Mouse (Mus musculus) forebrain, postnatal 0 days (tissue): ENCODE measurements around the gene Map2k5. TPM values are rescaled to one million over a fixed set of nuclear protein-coding genes. Genes with fewer than 3 reads are reported as not detected.

Source experiments
- ATAC-seq: fragments of 200-750 bp; cut with Nextera tagmentation; 2 replicates; pipeline ENCODE4 v1.8.0; 2017; ENCODE audit warnings: mild to moderate bottlenecking, moderate library complexity
- DNase-seq: peaks from one replicate; pipeline ENCODE4 v3.0.0-alpha.2; 2015
- H3K27ac ChIP-seq: fragments of 300-500 bp; sonication (generic); 2 replicates; pipeline ENCODE4 v1.5.1; 2014; ENCODE audit warnings: low read depth, mild to moderate bottlenecking, antibody characterized with exemption, low read length, moderate library complexity, mixed read lengths
- H3K27me3 ChIP-seq: fragments of 300-500 bp; sonication (generic); 2 replicates; pipeline ENCODE4 v1.6.1; 2014; ENCODE audit warnings: mild to moderate bottlenecking, low read length, mixed read lengths; ENCODE audit not compliant: insufficient read depth
- H3K36me3 ChIP-seq: fragments of 300-500 bp; sonication (generic); 2 replicates; pipeline ENCODE4 v1.6.1; 2014; ENCODE audit warnings: mild to moderate bottlenecking, moderate library complexity; ENCODE audit not compliant: insufficient read depth
- H3K4me1 ChIP-seq: fragments of 300-500 bp; sonication (generic); 2 replicates; pipeline ENCODE4 v1.6.1; 2014; ENCODE audit warnings: antibody characterized with exemption; ENCODE audit not compliant: insufficient read depth
- H3K4me2 ChIP-seq: fragments of 300-500 bp; sonication (generic); 2 replicates; pipeline ENCODE4 v1.6.1; 2014; ENCODE audit warnings: low read depth, mild to moderate bottlenecking, moderate library complexity
- H3K4me3 ChIP-seq: fragments of 300-500 bp; sonication (generic); 2 replicates; pipeline ENCODE4 v1.5.1; 2014; ENCODE audit warnings: low read depth, low read length, mixed read lengths
- H3K9ac ChIP-seq: fragments of 300-500 bp; sonication (generic); 2 replicates; pipeline ENCODE4 v1.6.1; 2014; ENCODE audit warnings: mild to moderate bottlenecking
- H3K9me3 ChIP-seq: fragments of 300-500 bp; sonication (generic); 2 replicates; pipeline ENCODE4 v1.6.1; 2016; ENCODE audit warnings: low read length
- CTCF ChIP-seq: sonication (generic); IDR thresholded peaks from 2 replicates; pipeline ENCODE4 v1.5.1; 2016; ENCODE audit warnings: antibody characterized with exemption, control low read depth, low read depth
- WGBS: fragments of 180-500 bp; shearing (Covaris S2); extraction: QIAGEN DNeasy Blood & Tissue Kit; methylation state at CpG from one replicate; pipeline ENCODE4 v1.1.7; 2014; 5-methylcytosine and 5-hydroxymethylcytosine counted together
- polyA plus RNA-seq: library from polyadenylated mRNA; unstranded; fragments of >200 nt; fragmentation: Nextera tagmentation; extraction: Ambion mirVana; gene quantifications from 2 replicates; pipeline ENCODE4 v1.2.1, GENCODE M21; 2015
- total RNA-seq: library from RNA; depleted of rRNA; stranded (reverse); fragments of >200 nt; gene quantifications from 2 replicates; pipeline ENCODE4 v1.2.3, GENCODE M21; 2014

Gene Map2k5
- total and polyA plus RNA-seq, 2 experiments from 2014 or later, result 21.1 to 37.7 TPM

DNA sequence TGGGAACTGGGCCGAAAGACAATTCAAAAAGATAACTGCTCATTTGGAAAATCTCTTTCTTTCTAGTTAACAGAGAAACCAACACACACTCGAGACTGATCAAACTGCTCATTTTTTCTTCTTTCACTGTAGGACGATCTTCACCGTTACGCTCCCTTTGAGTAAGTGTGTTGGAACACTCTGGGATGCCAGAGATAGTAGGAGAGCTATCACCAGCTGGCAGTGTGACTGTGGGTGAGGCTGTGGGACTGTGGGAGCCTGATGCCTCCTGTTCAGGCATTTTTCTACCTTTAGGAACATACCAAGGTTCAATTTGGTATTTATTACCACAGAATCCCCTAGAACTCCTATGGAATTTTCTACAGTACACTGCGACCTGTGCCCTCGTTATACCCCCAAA is 17.9 kb upstream of the Map2k5 start:
- TF ChIP-seq CTCF, result no peak
- Histone ChIP-seq H3K4me1 (peaks cover 8% of the 10 kb centered on the region; the same call in 1 of the 2 replicates), H3K36me3 (no peaks in the 10 kb centered on the region), H3K27ac (no peak overlapping the region), H3K9ac (no peak overlapping the region), H3K27me3 (no peaks in the 10 kb centered on the region), H3K4me2 (no peak overlapping the region), H3K4me3 (no peak overlapping the region), H3K9me3 (no peaks in the 10 kb centered on the region)
- ATAC-seq, result no peak
- DNase-seq, result no peak
- 74% methylated on average over 7 of the region's 7 CpGs for WGBS

DNA sequence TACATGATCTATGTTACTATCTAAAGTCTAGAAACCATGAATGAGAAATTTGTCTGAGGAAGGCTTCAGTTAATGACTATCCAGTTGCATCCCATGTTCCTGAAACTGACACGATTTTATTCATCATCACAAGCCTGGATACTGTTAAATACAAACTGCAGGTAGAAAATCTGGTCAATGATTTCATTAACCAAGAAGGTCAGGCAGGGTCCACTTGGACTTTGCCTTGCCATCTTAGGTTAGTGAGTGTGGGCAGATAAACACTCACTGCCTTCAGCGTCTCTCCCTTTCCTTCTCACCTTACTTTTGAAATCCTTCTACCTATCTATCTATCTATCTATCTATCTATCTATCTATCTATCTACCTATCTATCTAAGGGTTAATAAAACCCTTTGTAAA is 13.6 kb upstream of the Map2k5 start:
- H3K36me3 ChIP-seq, result no peaks in the 10 kb centered on the region
- 82% methylated on average over 2 of the region's 2 CpGs for WGBS

DNA sequence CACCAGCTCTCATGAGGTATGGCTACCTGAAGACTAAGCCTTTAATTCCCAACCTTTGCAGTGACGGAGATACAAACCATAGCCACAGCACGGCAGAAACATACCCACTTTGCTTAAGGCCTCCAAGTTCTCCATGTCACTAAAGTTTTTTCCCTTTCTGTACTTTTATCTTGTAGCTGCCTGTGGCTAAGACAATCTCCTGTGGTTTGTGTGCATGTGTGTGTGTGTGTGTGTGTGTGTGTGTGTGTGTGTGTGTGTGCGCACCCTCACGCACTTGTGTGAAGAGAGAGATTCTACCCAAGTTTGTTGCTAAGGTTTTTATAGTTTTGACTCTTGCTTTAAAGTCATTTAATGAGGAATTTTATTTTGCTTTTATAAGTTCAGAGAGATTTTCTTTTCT is 5.1 kb upstream of the Map2k5 start:
- H3K9me3 ChIP-seq, result no peaks in the 10 kb centered on the region
- H3K4me2 ChIP-seq, result no peak overlapping the region
- H3K27ac ChIP-seq, result no peak overlapping the region
- WGBS, result 95% methylated on average over 4 of the region's 4 CpGs
- no peaks in the 10 kb centered on the region for H3K36me3 ChIP-seq
- ATAC-seq, result no peak
- no peaks in the 10 kb centered on the region for H3K27me3 ChIP-seq
- no peak for DNase-seq
- no peak overlapping the region for H3K4me3 ChIP-seq
- no peak for TF ChIP-seq CTCF
- H3K4me1 ChIP-seq, result 0 out of 2 replicates have a peak, but pooled peaks cover 6% of the 10 kb centered on the region
- H3K9ac ChIP-seq, result no peak overlapping the region

More for the DNA sequence above, 13.6 kb upstream of the Map2k5 start:
- H3K4me3 ChIP-seq, result no peak overlapping the region
- H3K9me3 ChIP-seq, result no peaks in the 10 kb centered on the region
- ATAC-seq (no peak), DNase-seq (no peak)
- no peaks in the 10 kb centered on the region for H3K27me3 ChIP-seq
- no peak for TF ChIP-seq CTCF
- H3K9ac ChIP-seq, result no peak overlapping the region
- H3K4me2 ChIP-seq, result no peak overlapping the region
- H3K27ac ChIP-seq, result no peak overlapping the region
- H3K4me1 ChIP-seq, result no peaks in the 10 kb centered on the region

DNA sequence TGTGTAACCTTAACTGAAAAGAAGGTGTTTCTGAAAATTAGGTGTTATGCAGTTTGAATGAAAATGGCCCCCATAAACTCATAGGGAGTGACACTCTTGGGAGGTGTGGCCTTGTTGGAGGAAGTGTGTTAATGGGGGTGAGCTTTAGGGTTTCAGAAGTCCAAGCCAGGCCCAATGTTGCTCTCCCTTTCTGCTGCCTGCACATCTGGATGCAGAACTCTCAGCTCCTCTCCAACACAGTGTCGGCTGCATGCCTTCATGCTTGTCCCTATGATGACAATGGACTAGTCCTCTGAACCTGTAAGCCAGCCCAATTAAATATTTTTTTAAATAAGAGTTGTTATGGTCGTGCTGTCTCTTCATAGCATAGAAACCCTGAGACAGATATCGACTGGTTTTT is 2.6 kb upstream of the Map2k5 start:
- no peak for ATAC-seq
- H3K4me2 ChIP-seq, result no peak overlapping the region
- 83% methylated on average over 3 of the region's 3 CpGs for WGBS
- no peak overlapping the region for H3K9ac ChIP-seq
- H3K27me3 ChIP-seq, result no peaks in the 10 kb centered on the region
- H3K36me3 ChIP-seq, result no peaks in the 10 kb centered on the region
- H3K9me3 ChIP-seq, result no peaks in the 10 kb centered on the region
- no peak for DNase-seq
- no peak for TF ChIP-seq CTCF
- no peak overlapping the region for H3K27ac ChIP-seq
- H3K4me3 ChIP-seq, result no peak overlapping the region
- peaks cover 19% of the 10 kb centered on the region for H3K4me1 ChIP-seq

DNA sequence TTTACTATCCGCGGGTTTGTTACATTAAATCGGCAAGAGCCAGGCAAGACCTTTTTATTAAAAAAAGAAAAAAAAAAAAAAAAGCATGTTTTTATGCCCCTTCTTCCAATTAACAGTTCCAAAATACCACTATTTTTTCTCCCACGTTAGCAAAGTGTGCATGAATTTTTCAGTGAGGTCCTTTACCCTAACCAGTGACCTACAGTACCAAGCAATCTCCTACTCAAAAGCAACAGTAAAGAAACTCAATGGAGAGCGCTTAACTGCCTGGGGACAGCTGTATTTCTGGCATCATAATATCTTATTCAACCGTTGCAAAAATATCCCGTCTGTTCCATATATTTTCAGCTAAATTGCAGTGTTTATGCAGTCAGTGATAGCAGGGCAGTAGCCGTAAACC is 472 bp upstream of the Map2k5 start:
- no peaks in the 10 kb centered on the region for H3K27me3 ChIP-seq
- WGBS, result 13% methylated on average over 8 of the region's 8 CpGs
- no peaks in the 10 kb centered on the region for H3K36me3 ChIP-seq

DNA sequence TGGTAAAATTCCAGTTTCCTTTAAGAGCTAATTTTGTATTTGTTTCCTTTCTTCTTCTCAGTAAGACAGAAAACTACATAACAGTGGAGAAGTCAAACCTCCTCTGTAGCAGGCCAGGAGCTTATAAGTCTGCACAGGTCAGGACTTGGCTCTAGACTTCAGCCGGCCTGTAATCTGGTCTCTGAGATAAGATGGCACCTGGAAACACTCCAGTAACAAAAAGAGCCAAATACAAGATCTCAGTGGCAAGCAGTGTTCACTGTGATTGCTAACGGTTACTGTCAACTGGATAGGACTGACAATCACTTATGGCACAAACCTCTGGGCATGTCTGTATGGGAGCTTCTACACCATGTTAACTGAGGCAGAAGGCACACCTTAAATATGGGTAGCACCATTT is 4.4 kb downstream of the Map2k5 start:
- no peak for TF ChIP-seq CTCF
- no peak overlapping the region for H3K4me2 ChIP-seq
- no peak overlapping the region for H3K27ac ChIP-seq
- DNase-seq (no peak), ATAC-seq (no peak)
- H3K4me1 ChIP-seq, result peaks cover 15% of the 10 kb centered on the region
- 80% methylated on average over 2 of the region's 2 CpGs for WGBS
- no peak overlapping the region for H3K9ac ChIP-seq
- no peak overlapping the region for H3K4me3 ChIP-seq
- H3K36me3 ChIP-seq, result no peaks in the 10 kb centered on the region
- no peaks in the 10 kb centered on the region for H3K9me3 ChIP-seq
- H3K27me3 ChIP-seq, result no peaks in the 10 kb centered on the region

More for the DNA sequence above, 472 bp upstream of the Map2k5 start:
- Histone ChIP-seq H3K27ac (no peak overlapping the region), H3K9me3 (no peaks in the 10 kb centered on the region), H3K4me1 (peaks cover 19% of the 10 kb centered on the region), H3K9ac (peak overlapping the region; percentile 95), H3K4me3 (peak overlapping the region; percentile 89), H3K4me2 (peak overlapping the region; percentile 93)
- ATAC-seq (no peak), DNase-seq (no peak)
- no peak for TF ChIP-seq CTCF

DNA sequence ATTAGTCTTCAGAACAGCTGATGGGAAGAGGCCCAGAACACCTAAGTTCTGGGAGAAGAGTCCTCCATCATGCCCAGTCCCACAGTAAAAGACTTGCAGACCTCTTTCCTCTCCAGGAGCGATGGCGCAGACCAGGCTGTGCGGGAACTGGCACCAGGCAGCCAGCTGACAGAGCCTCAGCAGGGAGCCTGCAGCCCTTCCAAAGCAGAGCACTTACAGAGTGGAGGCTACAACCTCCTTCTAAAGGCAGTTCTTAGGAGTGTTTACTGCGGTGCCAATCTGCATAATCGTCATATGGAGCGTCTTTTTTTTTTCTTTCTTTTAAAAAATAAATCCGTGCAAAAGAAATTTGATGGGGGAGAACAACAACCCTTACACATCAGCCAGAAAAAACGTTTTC is 5.2 kb downstream of the Map2k5 start:
- Histone ChIP-seq H3K4me2 (no peak overlapping the region), H3K36me3 (no peaks in the 10 kb centered on the region), H3K9ac (no peak overlapping the region), H3K9me3 (no peaks in the 10 kb centered on the region), H3K4me1 (peaks cover 13% of the 10 kb centered on the region), H3K4me3 (no peak overlapping the region), H3K27me3 (no peaks in the 10 kb centered on the region), H3K27ac (no peak overlapping the region)
- WGBS, result 38% methylated on average over 8 of the region's 8 CpGs
- ATAC-seq, result no peak
- TF ChIP-seq CTCF, result no peak
- no peak for DNase-seq

DNA sequence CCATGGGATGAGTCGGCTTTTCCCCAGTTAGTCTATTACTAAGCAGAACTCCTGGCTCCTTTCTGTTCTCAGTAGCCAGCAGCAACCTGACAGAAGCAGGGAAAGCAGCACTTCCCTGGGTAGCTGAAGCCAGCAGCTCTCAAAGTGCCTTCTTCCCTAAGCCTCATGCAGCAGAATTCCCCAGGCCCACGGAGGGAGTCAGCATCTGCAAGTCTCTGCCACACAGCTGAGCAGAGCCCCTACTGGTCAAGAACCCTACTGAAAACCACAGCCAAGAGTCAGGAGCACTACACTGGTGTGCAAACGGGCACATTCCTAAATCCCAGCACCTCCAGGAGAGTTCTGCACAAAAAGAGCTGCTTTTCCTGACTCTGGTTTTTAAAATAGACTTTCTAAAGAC is 17.3 kb downstream of the Map2k5 start:
- no peak for ATAC-seq
- Histone ChIP-seq H3K4me1 (no peaks in the 10 kb centered on the region), H3K4me2 (no peak overlapping the region), H3K27ac (no peak overlapping the region), H3K4me3 (no peak overlapping the region), H3K9me3 (no peaks in the 10 kb centered on the region), H3K36me3 (no peaks in the 10 kb centered on the region), H3K9ac (no peak overlapping the region), H3K27me3 (no peaks in the 10 kb centered on the region)
- DNase-seq, result no peak
- peak; percentile 42 for TF ChIP-seq CTCF
- WGBS, result 53% methylated on average over 3 of the region's 3 CpGs
